Mouse (Mus musculus) kidney, embryonic 16.5 days (tissue): Measurements from ENCODE around the gene Cd83. TPM values are rescaled to one million over a fixed set of nuclear protein-coding genes. Genes with fewer than 3 reads are reported as not detected.

ENCODE experiments used
- ATAC-seq: fragments of 200-750 bp; cut with Nextera tagmentation; 2 replicates; pipeline ENCODE4 v1.8.0; 2017; ENCODE audit warnings: moderate TSS enrichment; ENCODE audit not compliant: low FRiP score, low TSS enrichment
- H3K27ac ChIP-seq: fragments of 300-500 bp; sonication (generic); 2 replicates; pipeline ENCODE4 v1.5.1; 2014; ENCODE audit warnings: low read length
- H3K27me3 ChIP-seq: fragments of 300-500 bp; sonication (generic); 2 replicates; pipeline ENCODE4 v1.6.1; 2014; ENCODE audit warnings: low read length, control low read depth, mixed read lengths; ENCODE audit not compliant: insufficient read depth
- H3K36me3 ChIP-seq: fragments of 300-500 bp; sonication (generic); 2 replicates; pipeline ENCODE4 v1.6.1; 2014; ENCODE audit warnings: low read length, control low read depth, mixed read lengths; ENCODE audit not compliant: insufficient read depth
- H3K4me1 ChIP-seq: fragments of 300-500 bp; sonication (generic); 2 replicates; pipeline ENCODE4 v1.6.1; 2014; ENCODE audit warnings: low read length, control low read depth, mixed read lengths; ENCODE audit not compliant: insufficient read depth
- H3K4me2 ChIP-seq: fragments of 300-500 bp; sonication (generic); replicated peaks from 2 replicates; pipeline ENCODE4 v1.6.1; 2014; ENCODE audit warnings: low read depth, low read length
- H3K4me3 ChIP-seq: fragments of 300-500 bp; sonication (generic); 2 replicates; pipeline ENCODE4 v1.5.1; 2014; ENCODE audit warnings: mild to moderate bottlenecking, low read length
- H3K9ac ChIP-seq: fragments of 300-500 bp; sonication (generic); replicated peaks from 2 replicates; pipeline ENCODE4 v1.6.1; 2014; ENCODE audit warnings: low read length
- H3K9me3 ChIP-seq: fragments of 300-500 bp; sonication (generic); 2 replicates; pipeline ENCODE4 v1.6.1; 2016; ENCODE audit warnings: low read length, control low read depth
- WGBS: fragments of 180-500 bp; shearing (Covaris S2); extraction: QIAGEN DNeasy Blood & Tissue Kit; methylation state at CpG from one replicate; pipeline ENCODE4 v1.1.7; 2014; 5-methylcytosine and 5-hydroxymethylcytosine counted together
- polyA plus RNA-seq: library from polyadenylated mRNA; unstranded; fragments of >200 nt; fragmentation: Nextera tagmentation; extraction: Ambion mirVana; gene quantifications from 2 replicates; pipeline ENCODE4 v1.2.1, GENCODE M21; 2015

Cd83 gene
- polyA plus RNA-seq, 1 experiment from 2014 or later = 35.2 TPM

GRCm38 (mm10) chr13:43849816-43850215 lies 65.2 kb downstream of the Cd83 start:
- Histone ChIP-seq H3K9me3 (no peaks in the 10 kb centered on the region), H3K27ac (no peak overlapping the region), H3K36me3 (no peaks in the 10 kb centered on the region), H3K4me2 (no peak overlapping the region), H3K4me3 (no peak overlapping the region), H3K4me1 (peaks cover 4% of the 10 kb centered on the region; the same call in 1 of the 2 replicates), H3K9ac (no peak overlapping the region), H3K27me3 (no peaks in the 10 kb centered on the region)
- ATAC-seq = 0 out of 2 replicates have a peak, but pooled peaks have one; percentile 27
- 27% methylated on average over 4 of the region's 4 CpGs for WGBS

- no peak overlapping the region for H3K4me3 ChIP-seq
- H3K4me1 ChIP-seq = peaks cover 4% of the 10 kb centered on the region; the same call in 1 of the 2 replicates
- 76% methylated on average over 4 of the region's 4 CpGs for WGBS
- ATAC-seq = no peak
- no peaks in the 10 kb centered on the region for H3K9me3 ChIP-seq
- no peak overlapping the region for H3K27ac ChIP-seq
- no peaks in the 10 kb centered on the region for H3K36me3 ChIP-seq
- H3K4me2 ChIP-seq = no peak overlapping the region
- no peak overlapping the region for H3K9ac ChIP-seq
- no peaks in the 10 kb centered on the region for H3K27me3 ChIP-seq
These were observed 66.5 kb downstream of the Cd83 start for GRCm38 (mm10) chr13:43851108-43851507.

Other genes with a start within 250 kb of the Cd83 start
- gene Mcur1, start 224.6 kb upstream of the Cd83 start, polyA plus RNA-seq = 22.2 and 23.0 TPM in 2 replicates
- gene Rnf182, start 169.1 kb upstream of the Cd83 start, polyA plus RNA-seq = 1.6 and 3.2 TPM in 2 replicates